Mouse (Mus musculus) limb, embryonic 14.5 days (tissue): ENCODE results near the gene Ryk. TPM values are rescaled to one million over a fixed set of nuclear protein-coding genes. Genes with fewer than 3 reads are reported as not detected.

Source experiments
- ATAC-seq: fragments of 200-750 bp; cut with Nextera tagmentation; 2 replicates; pipeline ENCODE4 v1.8.0; 2017; ENCODE audit warnings: low read depth, moderate number of reproducible peaks, moderate TSS enrichment; ENCODE audit not compliant: low FRiP score
- DNase-seq: peaks from one replicate; pipeline ENCODE4 v3.0.0-alpha.2; 2015; ENCODE audit warnings: low spot score
- H3K27ac ChIP-seq: fragments of 300-500 bp; sonication (generic); replicated peaks from 2 replicates; pipeline ENCODE4 v1.5.1; 2014; ENCODE audit warnings: low read depth, mild to moderate bottlenecking, low read length, moderate library complexity, mixed read lengths
- H3K27me3 ChIP-seq: fragments of 300-500 bp; sonication (generic); 2 replicates; pipeline ENCODE4 v1.6.1; 2014; ENCODE audit warnings: low read length, mixed read lengths; ENCODE audit not compliant: control insufficient read depth, insufficient read depth
- H3K36me3 ChIP-seq: fragments of 300-500 bp; sonication (generic); 2 replicates; pipeline ENCODE4 v1.6.1; 2014; ENCODE audit warnings: mild to moderate bottlenecking, low read length, moderate library complexity, mixed read lengths; ENCODE audit not compliant: control insufficient read depth, insufficient read depth
- H3K4me1 ChIP-seq: fragments of 300-500 bp; sonication (generic); 2 replicates; pipeline ENCODE4 v1.6.1; 2014; ENCODE audit warnings: antibody characterized with exemption, low read length, mixed read lengths; ENCODE audit not compliant: control insufficient read depth, insufficient read depth
- H3K4me2 ChIP-seq: fragments of 300-500 bp; sonication (generic); replicated peaks from 2 replicates; pipeline ENCODE4 v1.6.1; 2014; ENCODE audit warnings: low read depth, mild to moderate bottlenecking, low read length, moderate library complexity; ENCODE audit not compliant: severe bottlenecking
- H3K4me3 ChIP-seq: fragments of 300-500 bp; sonication (generic); replicated peaks from 2 replicates; pipeline ENCODE4 v1.5.1; 2014; ENCODE audit warnings: low read length
- H3K9ac ChIP-seq: fragments of 300-500 bp; sonication (generic); 2 replicates; pipeline ENCODE4 v1.6.1; 2014; ENCODE audit warnings: mild to moderate bottlenecking, low read depth, low read length, moderate library complexity; ENCODE audit not compliant: severe bottlenecking
- H3K9me3 ChIP-seq: fragments of 300-500 bp; sonication (generic); 2 replicates; pipeline ENCODE4 v1.6.1; 2016; ENCODE audit warnings: low read length; ENCODE audit not compliant: control insufficient read depth
- POLR2A ChIP-seq: fragments of 200-500 bp; IDR thresholded peaks from 2 replicates; pipeline ENCODE4 v1.8.0; 2012; ENCODE audit warnings: inconsistent platforms, mild to moderate bottlenecking, moderate library complexity, borderline replicate concordance; ENCODE audit not compliant: insufficient read depth, insufficient read length; ENCODE audit errors: extremely low read depth
- WGBS: fragments of 180-500 bp; shearing (Covaris S2); extraction: QIAGEN DNeasy Blood & Tissue Kit; methylation state at CpG from one replicate; pipeline ENCODE4 v1.1.7; 2014; 5-methylcytosine and 5-hydroxymethylcytosine counted together
- polyA plus RNA-seq, 2 experiments: library from polyadenylated mRNA; depleted of rRNA in 1 of 2; stranded (reverse) in 1 of 2; unstranded in 1 of 2; fragments of >200 nt; fragmentation: Nextera tagmentation in 1 of 2; extraction: Ambion mirVana in 1 of 2; gene quantifications; 2 replicates each; pipeline versions ENCODE4 v1.2.1 to v1.2.3; 2012 to 2014

The Ryk gene
- polyA plus RNA-seq, 2 experiments, result 37.5 to 79.8 TPM

DNA sequence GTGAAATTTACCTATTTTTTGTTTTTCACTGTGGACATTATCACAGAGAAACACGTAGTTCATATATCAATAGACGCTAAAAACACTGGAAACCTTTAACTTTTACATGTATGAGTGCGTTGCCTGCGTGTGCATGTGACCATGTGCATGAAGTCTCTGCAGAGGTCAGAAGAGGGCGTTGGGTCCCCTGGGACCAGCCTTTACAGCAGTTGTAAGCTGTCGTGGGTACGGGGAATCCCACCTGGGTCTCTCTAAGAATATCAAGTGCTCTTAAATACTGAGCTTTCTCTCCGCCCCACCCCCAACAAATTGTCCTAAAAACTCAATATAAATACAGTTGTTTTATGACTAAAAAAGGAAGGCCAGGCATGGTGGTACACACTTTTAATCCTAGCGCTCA is 50.0 kb downstream of the Ryk start:
- H3K27me3 ChIP-seq, result no peaks in the 10 kb centered on the region
- H3K4me3 ChIP-seq, result no peak overlapping the region
- no peak for DNase-seq
- no peaks in the 10 kb centered on the region for H3K9me3 ChIP-seq
- H3K36me3 ChIP-seq, result peaks cover 59% of the 10 kb centered on the region
- no peak overlapping the region for H3K27ac ChIP-seq
- no peaks in the 10 kb centered on the region for H3K4me1 ChIP-seq
- TF ChIP-seq POLR2A, result no peak
- no peak for ATAC-seq
- 82% methylated on average over 9 of the region's 9 CpGs for WGBS
- H3K4me2 ChIP-seq, result no peak overlapping the region
- H3K9ac ChIP-seq, result no peak overlapping the region

GRCm38 (mm10) chr9:102890166-102890565 is 55.4 kb downstream of the Ryk start:
- Histone ChIP-seq H3K27ac (no peak overlapping the region), H3K36me3 (peaks cover 65% of the 10 kb centered on the region)

DNA sequence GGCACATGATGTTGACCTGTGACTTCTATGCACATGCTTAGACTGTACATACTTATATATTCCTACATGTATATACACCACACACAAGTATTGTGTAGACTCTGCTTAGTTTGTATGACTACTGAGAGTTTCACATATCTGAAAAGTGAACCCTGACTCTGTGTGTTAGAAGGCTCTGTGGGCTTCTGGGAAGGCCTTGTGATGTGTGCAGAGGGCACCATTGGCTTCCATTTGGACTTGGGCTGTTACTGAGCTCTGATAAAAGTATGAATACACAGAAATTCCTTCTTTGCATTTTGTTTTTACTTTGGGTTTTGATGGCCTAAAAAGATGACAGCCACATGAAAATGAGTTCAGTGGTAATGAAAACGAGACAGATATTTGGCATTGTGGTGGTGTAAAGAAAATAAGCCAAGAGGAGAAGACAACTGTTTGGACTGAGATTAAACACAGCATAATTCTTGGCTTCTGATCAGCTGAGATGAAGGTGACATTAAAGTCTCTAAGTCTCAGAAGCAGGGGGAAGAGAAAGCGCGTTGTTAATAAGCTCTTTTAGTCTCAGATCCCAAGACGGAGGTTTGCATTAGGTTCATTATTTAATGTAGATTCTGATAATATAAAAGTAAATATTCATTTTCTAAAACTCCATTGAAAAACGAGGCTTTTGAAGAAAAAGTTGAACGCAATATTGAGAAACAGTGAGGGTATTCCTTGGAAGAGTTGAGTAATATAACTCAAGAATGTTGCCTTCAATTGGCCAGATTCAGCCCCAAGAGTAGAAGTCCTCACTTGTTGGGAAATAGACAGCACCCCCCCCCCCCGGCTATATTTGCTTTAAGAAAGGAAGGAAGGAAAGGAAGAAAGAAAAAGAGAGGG is 58.0 kb downstream of the Ryk start:
- no peak overlapping the region for H3K9ac ChIP-seq
- DNase-seq (no peak), ATAC-seq (no peak)
- no peaks in the 10 kb centered on the region for H3K27me3 ChIP-seq
- no peaks in the 10 kb centered on the region for H3K4me1 ChIP-seq
- H3K4me2 ChIP-seq, result no peak overlapping the region
- no peak overlapping the region for H3K27ac ChIP-seq
- H3K36me3 ChIP-seq, result peaks cover 61% of the 10 kb centered on the region
- TF ChIP-seq POLR2A, result no peak
- no peaks in the 10 kb centered on the region for H3K9me3 ChIP-seq
- H3K4me3 ChIP-seq, result no peak overlapping the region
- WGBS, result 90% methylated on average over 7 of the region's 7 CpGs

More at GRCm38 (mm10) chr9:102890166-102890565, 55.4 kb downstream of the Ryk start:
- 80% methylated on average over 9 of the region's 9 CpGs for WGBS
- H3K4me2 ChIP-seq, result no peak overlapping the region
- no peaks in the 10 kb centered on the region for H3K4me1 ChIP-seq
- no peak for TF ChIP-seq POLR2A
- no peaks in the 10 kb centered on the region for H3K9me3 ChIP-seq
- DNase-seq, result no peak
- no peak overlapping the region for H3K4me3 ChIP-seq
- ATAC-seq, result no peak
- H3K27me3 ChIP-seq, result no peaks in the 10 kb centered on the region
- no peak overlapping the region for H3K9ac ChIP-seq

GRCm38 (mm10) chr9:102893356-102893870 is 58.7 kb downstream of the Ryk start:
- no peak overlapping the region for H3K9ac ChIP-seq
- no peaks in the 10 kb centered on the region for H3K9me3 ChIP-seq
- H3K27ac ChIP-seq, result no peak overlapping the region
- H3K4me1 ChIP-seq, result no peaks in the 10 kb centered on the region
- whole genome bisulfite sequencing, result 88% methylated on average over 11 of the region's 11 CpGs
- H3K4me2 ChIP-seq, result no peak overlapping the region
- no peak overlapping the region for H3K4me3 ChIP-seq
- no peaks in the 10 kb centered on the region for H3K27me3 ChIP-seq
- H3K36me3 ChIP-seq, result peaks cover 62% of the 10 kb centered on the region
- DNase-seq (no peak), ATAC-seq (no peak)
- TF ChIP-seq POLR2A, result no peak

GRCm38 (mm10) chr9:102899916-102900315 is 65.2 kb downstream of the Ryk start:
- Histone ChIP-seq H3K36me3 (peaks cover 66% of the 10 kb centered on the region), H3K9ac (no peak overlapping the region), H3K27me3 (no peaks in the 10 kb centered on the region), H3K4me3 (no peak overlapping the region), H3K27ac (no peak overlapping the region), H3K9me3 (no peaks in the 10 kb centered on the region), H3K4me2 (no peak overlapping the region), H3K4me1 (no peaks in the 10 kb centered on the region)
- ATAC-seq, result no peak
- no peak for DNase-seq
- WGBS, result 94% methylated on average over 6 of the region's 6 CpGs
- TF ChIP-seq POLR2A, result no peak

DNA sequence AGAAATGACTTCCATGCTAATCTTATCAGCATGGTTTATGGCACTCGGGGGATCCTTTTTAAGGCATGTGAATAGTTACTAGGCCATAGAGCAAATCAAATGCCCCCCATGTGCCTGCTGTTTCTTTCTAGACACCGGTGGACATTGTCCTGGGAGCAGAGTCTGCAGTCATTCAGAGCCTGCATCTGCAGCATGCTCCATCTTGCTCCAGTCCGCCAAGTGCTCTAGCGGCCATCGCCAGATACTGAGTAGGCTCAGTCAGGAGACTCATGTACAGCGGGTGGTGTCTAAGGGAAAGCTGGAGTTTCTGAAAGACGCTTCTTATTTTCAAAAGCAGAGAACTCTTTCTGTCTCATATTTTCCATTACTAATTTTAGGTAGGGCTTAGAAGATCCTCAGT is 67.6 kb downstream of the Ryk start:
- no peak for DNase-seq
- WGBS, result 93% methylated on average over 7 of the region's 7 CpGs
- H3K4me1 ChIP-seq, result no peaks in the 10 kb centered on the region
- H3K27me3 ChIP-seq, result no peaks in the 10 kb centered on the region
- no peak overlapping the region for H3K27ac ChIP-seq
- TF ChIP-seq POLR2A, result no peak
- ATAC-seq, result no peak
- peaks cover 76% of the 10 kb centered on the region for H3K36me3 ChIP-seq
- H3K4me2 ChIP-seq, result no peak overlapping the region
- H3K9me3 ChIP-seq, result no peaks in the 10 kb centered on the region
- no peak overlapping the region for H3K4me3 ChIP-seq
- no peak overlapping the region for H3K9ac ChIP-seq
